Mouse (Mus musculus): ENCODE measurements around the gene Ptprm. TPM values are rescaled to one million over a fixed set of nuclear protein-coding genes. Genes with fewer than 3 reads are reported as not detected.

The Ptprm gene
- polyA plus RNA-seq, 1 experiment = 4.4 TPM

- no peak for DNase-seq
- WGBS = 95% methylated on average over 7 of the region's 7 CpGs
- Histone ChIP-seq H3K27me3 (ENCODE audit: control insufficient read depth, insufficient read depth, low read length) (no peaks in the 10 kb centered on the region), H3K36me3 (ENCODE audit: control insufficient read depth, insufficient read depth, low read length) (no peaks in the 10 kb centered on the region), H3K4me3 (ENCODE audit: control insufficient read depth, insufficient read depth, low read length) (no peak overlapping the region), H3K27ac (ENCODE audit: control insufficient read depth, insufficient read depth, low read length) (no peak overlapping the region), H3K4me1 (replicated peaks; ENCODE audit: control insufficient read depth, insufficient read depth, low read length) (no peaks in the 10 kb centered on the region)
- TF ChIP-seq POLR2A (IDR thresholded peaks at IDR 0.05; ENCODE audit: control insufficient read depth, extremely low read depth, insufficient read depth, low read length, poor library complexity) (no peak), CTCF (IDR thresholded peaks at IDR 0.05; ENCODE audit: borderline replicate concordance, control insufficient read depth, extremely low read depth, insufficient read depth, low read length, poor library complexity) (no peak)
Measured at GRCm38 (mm10) chr17:67367866-67368265, 13.6 kb upstream of the Ptprm start.

DNA sequence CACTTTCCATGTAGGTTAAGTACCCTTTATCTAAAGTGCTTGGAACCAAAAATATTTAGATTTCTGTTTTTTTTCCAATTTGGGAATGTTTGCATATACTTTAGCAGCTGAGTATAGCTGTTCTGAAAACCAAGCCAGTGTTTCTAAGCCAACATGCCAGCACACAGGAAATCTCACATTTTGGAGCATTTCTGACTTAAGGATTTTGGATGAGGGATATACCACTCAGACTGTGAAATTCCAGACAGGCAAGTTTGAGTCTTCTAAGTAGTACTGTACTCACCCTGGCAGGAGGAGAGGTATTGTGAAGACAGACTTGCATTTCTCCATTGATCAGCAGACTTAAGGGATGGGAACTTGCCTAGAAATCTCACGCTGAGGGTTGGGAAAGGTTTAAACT is 10.2 kb upstream of the Ptprm start:
- no peaks in the 10 kb centered on the region for H3K4me1 ChIP-seq (replicated peaks; ENCODE audit: control insufficient read depth, insufficient read depth, low read length)
- WGBS = 78% methylated on average over 1 of the region's 1 CpGs
- no peaks in the 10 kb centered on the region for H3K27me3 ChIP-seq (ENCODE audit: control insufficient read depth, insufficient read depth, low read length)
- TF ChIP-seq POLR2A (IDR thresholded peaks at IDR 0.05; ENCODE audit: control insufficient read depth, extremely low read depth, insufficient read depth, low read length, poor library complexity) (no peak), CTCF (IDR thresholded peaks at IDR 0.05; ENCODE audit: borderline replicate concordance, control insufficient read depth, extremely low read depth, insufficient read depth, low read length, poor library complexity) (no peak)
- no peak overlapping the region for H3K4me3 ChIP-seq (ENCODE audit: control insufficient read depth, insufficient read depth, low read length)
- no peak for DNase-seq
- no peak overlapping the region for H3K27ac ChIP-seq (ENCODE audit: control insufficient read depth, insufficient read depth, low read length)
- no peaks in the 10 kb centered on the region for H3K36me3 ChIP-seq (ENCODE audit: control insufficient read depth, insufficient read depth, low read length)

DNA sequence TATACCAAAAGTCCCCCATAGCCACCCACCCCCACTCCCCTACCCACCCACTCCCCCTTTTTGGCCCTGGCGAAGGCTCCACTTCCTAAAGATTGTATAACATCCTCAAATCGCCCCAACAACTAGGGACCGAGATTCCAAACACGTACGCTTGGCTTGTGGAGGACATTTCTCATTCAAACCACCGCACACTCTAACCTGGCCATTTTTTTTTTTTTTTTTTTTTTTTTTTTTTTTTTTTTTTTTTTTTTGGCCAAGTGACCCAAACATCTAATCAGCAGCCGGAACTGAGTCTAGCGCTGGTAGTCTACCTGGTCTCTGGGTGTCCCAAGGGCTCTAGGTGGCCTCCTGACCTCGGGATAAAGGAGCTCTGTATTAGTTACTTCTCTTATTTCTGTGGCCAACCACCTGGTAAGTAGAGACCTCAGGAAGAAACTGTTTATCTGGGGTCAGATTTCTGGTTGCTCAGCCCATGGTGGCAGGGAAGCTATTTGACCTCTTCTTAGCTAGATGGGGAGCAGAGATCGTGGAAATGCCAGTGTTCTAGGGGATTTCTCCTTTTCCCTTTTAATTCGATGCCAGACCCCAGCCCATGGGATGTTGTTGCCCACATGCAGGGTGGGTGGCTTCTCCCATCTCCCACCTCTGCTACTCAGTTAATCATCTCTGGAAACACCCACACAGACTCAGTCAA is 9.3 kb upstream of the Ptprm start:
- no peaks in the 10 kb centered on the region for H3K4me1 ChIP-seq (replicated peaks; ENCODE audit: control insufficient read depth, insufficient read depth, low read length)
- no peak for TF ChIP-seq POLR2A (IDR thresholded peaks at IDR 0.05; ENCODE audit: control insufficient read depth, extremely low read depth, insufficient read depth, low read length, poor library complexity)
- no peak for TF ChIP-seq CTCF (IDR thresholded peaks at IDR 0.05; ENCODE audit: borderline replicate concordance, control insufficient read depth, extremely low read depth, insufficient read depth, low read length, poor library complexity)
- no peak overlapping the region for H3K4me3 ChIP-seq (ENCODE audit: control insufficient read depth, insufficient read depth, low read length)
- no peak overlapping the region for H3K27ac ChIP-seq (ENCODE audit: control insufficient read depth, insufficient read depth, low read length)
- 84% methylated on average over 11 of the region's 11 CpGs for WGBS
- DNase-seq = no peak
- no peaks in the 10 kb centered on the region for H3K27me3 ChIP-seq (ENCODE audit: control insufficient read depth, insufficient read depth, low read length)
- H3K36me3 ChIP-seq (ENCODE audit: control insufficient read depth, insufficient read depth, low read length) = no peaks in the 10 kb centered on the region

DNA sequence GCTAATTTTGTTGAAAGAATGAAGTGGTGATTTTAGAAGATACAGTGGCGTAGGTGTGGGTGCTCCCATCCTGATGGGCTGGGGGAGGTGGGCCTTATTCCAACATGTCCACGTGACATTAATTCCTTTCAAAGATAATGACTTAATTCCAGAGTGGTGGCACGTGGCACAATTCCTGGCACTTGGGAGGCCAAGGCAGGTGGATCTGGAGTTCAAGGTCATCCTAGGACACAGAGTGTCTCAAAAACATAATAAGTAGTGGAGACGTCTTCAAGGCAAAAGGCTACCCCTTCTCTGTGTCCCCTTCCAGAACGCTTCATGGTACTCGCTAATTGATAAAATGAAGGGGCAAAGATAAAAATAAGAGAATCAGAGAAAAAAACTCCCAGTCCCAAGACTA is 7.9 kb upstream of the Ptprm start:
- Histone ChIP-seq H3K4me3 (ENCODE audit: control insufficient read depth, insufficient read depth, low read length) (no peak overlapping the region), H3K4me1 (replicated peaks; ENCODE audit: control insufficient read depth, insufficient read depth, low read length) (no peaks in the 10 kb centered on the region), H3K27me3 (ENCODE audit: control insufficient read depth, insufficient read depth, low read length) (no peaks in the 10 kb centered on the region), H3K27ac (ENCODE audit: control insufficient read depth, insufficient read depth, low read length) (no peak overlapping the region), H3K36me3 (ENCODE audit: control insufficient read depth, insufficient read depth, low read length) (no peaks in the 10 kb centered on the region)
- 98% methylated on average over 6 of the region's 6 CpGs for WGBS
- TF ChIP-seq CTCF (IDR thresholded peaks at IDR 0.05; ENCODE audit: borderline replicate concordance, control insufficient read depth, extremely low read depth, insufficient read depth, low read length, poor library complexity) (no peak), POLR2A (IDR thresholded peaks at IDR 0.05; ENCODE audit: control insufficient read depth, extremely low read depth, insufficient read depth, low read length, poor library complexity) (no peak)
- DNase-seq = no peak

GRCm38 (mm10) chr17:67360606-67361005 is 6.3 kb upstream of the Ptprm start:
- WGBS = 63% methylated on average over 3 of the region's 3 CpGs
- no peaks in the 10 kb centered on the region for H3K4me1 ChIP-seq (replicated peaks; ENCODE audit: control insufficient read depth, insufficient read depth, low read length)
- no peak for DNase-seq
- H3K4me3 ChIP-seq (ENCODE audit: control insufficient read depth, insufficient read depth, low read length) = no peak overlapping the region
- H3K27ac ChIP-seq (ENCODE audit: control insufficient read depth, insufficient read depth, low read length) = no peak overlapping the region
- TF ChIP-seq POLR2A (IDR thresholded peaks at IDR 0.05; ENCODE audit: control insufficient read depth, extremely low read depth, insufficient read depth, low read length, poor library complexity) (no peak), CTCF (IDR thresholded peaks at IDR 0.05; ENCODE audit: borderline replicate concordance, control insufficient read depth, extremely low read depth, insufficient read depth, low read length, poor library complexity) (no peak)
- no peaks in the 10 kb centered on the region for H3K27me3 ChIP-seq (ENCODE audit: control insufficient read depth, insufficient read depth, low read length)
- H3K36me3 ChIP-seq (ENCODE audit: control insufficient read depth, insufficient read depth, low read length) = no peaks in the 10 kb centered on the region

- Histone ChIP-seq H3K27me3 (ENCODE audit: control insufficient read depth, insufficient read depth, low read length) (0 out of 2 replicates have a peak, but pooled peaks cover under 1% of the 10 kb centered on the region), H3K27ac (ENCODE audit: control insufficient read depth, insufficient read depth, low read length) (no peak overlapping the region), H3K4me1 (replicated peaks; ENCODE audit: control insufficient read depth, insufficient read depth, low read length) (no peaks in the 10 kb centered on the region), H3K4me3 (ENCODE audit: control insufficient read depth, insufficient read depth, low read length) (no peak overlapping the region), H3K36me3 (ENCODE audit: control insufficient read depth, insufficient read depth, low read length) (no peaks in the 10 kb centered on the region)
- TF ChIP-seq POLR2A (IDR thresholded peaks at IDR 0.05; ENCODE audit: control insufficient read depth, extremely low read depth, insufficient read depth, low read length, poor library complexity) (no peak), CTCF (IDR thresholded peaks at IDR 0.05; ENCODE audit: borderline replicate concordance, control insufficient read depth, extremely low read depth, insufficient read depth, low read length, poor library complexity) (no peak)
- 63% methylated on average over 5 of the region's 5 CpGs for WGBS
- DNase-seq = no peak
Measured at GRCm38 (mm10) chr17:67359578-67359977, 5.3 kb upstream of the Ptprm start.

All from thymus, adult 2 months (tissue).